Mouse (Mus musculus): ENCODE data around the gene Adi1. TPM values are rescaled to one million over a fixed set of nuclear protein-coding genes. Genes with fewer than 3 reads are reported as not detected.

The Adi1 gene
- polyA plus RNA-seq, 1 experiment from 2014 or later = 104 TPM

GRCm38 (mm10) chr12:28666734-28667133, 8.3 kb upstream of the Adi1 start:
- H3K36me3 ChIP-seq (replicated peaks; ENCODE audit: insufficient read depth, low read length) = no peaks in the 10 kb centered on the region
- H3K27ac ChIP-seq (ENCODE audit: low read depth) = no peak overlapping the region
- H3K4me2 ChIP-seq (ENCODE audit: low read depth, low read length) = 0 out of 2 replicates have a peak overlapping the region, but pooled peaks have one; percentile 2
- no peak for TF ChIP-seq EP300 (IDR thresholded peaks at IDR 0.05; ENCODE audit: low read depth)
- TF ChIP-seq CTCF (IDR thresholded peaks at IDR 0.05; ENCODE audit: low read depth) = no peak
- H3K4me3 ChIP-seq (ENCODE audit: low read depth, low read length) = no peak overlapping the region
- ATAC-seq (peak; percentile 79), DNase-seq (no peak)
- no peaks in the 10 kb centered on the region for H3K9me3 ChIP-seq (ENCODE audit: low read length)
- H3K9ac ChIP-seq (replicated peaks) = no peak overlapping the region
- H3K4me1 ChIP-seq (ENCODE audit: insufficient read depth) = peaks cover 19% of the 10 kb centered on the region
- no peaks in the 10 kb centered on the region for H3K27me3 ChIP-seq (ENCODE audit: insufficient read depth, low read length)
- WGBS (ENCODE audit: insufficient replicate concordance) = 52% methylated on average over 4 of the region's 4 CpGs

DNA sequence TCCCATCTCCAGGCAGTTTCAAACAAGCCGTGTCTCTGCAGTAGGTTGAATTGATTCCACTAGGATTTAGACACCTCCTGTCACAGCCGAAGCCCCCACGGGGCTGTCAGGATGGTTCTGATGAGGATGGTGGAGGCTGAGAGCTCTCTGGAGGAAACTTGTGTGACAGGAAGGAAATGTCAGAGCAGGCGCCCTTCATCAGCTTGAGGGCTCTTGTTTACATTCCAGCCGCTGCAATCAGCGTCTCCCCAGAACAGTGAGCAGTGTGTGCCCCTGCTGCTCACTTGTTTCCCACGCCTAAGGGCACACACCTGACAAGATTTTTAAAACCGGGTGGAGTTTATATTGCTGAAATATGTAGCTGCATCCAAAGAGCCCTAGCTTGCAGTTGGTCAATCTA, 7.7 kb upstream of the Adi1 start:
- no peak overlapping the region for H3K9ac ChIP-seq (replicated peaks)
- DNase-seq (no peak), ATAC-seq (no peak)
- H3K4me1 ChIP-seq (ENCODE audit: insufficient read depth) = peaks cover 19% of the 10 kb centered on the region
- TF ChIP-seq EP300 (IDR thresholded peaks at IDR 0.05; ENCODE audit: low read depth) (no peak), CTCF (IDR thresholded peaks at IDR 0.05; ENCODE audit: low read depth) (no peak)
- no peak overlapping the region for H3K4me3 ChIP-seq (ENCODE audit: low read depth, low read length)
- no peaks in the 10 kb centered on the region for H3K27me3 ChIP-seq (ENCODE audit: insufficient read depth, low read length)
- H3K9me3 ChIP-seq (ENCODE audit: low read length) = no peaks in the 10 kb centered on the region
- WGBS (ENCODE audit: insufficient replicate concordance) = 16% methylated on average over 8 of the region's 8 CpGs
- no peaks in the 10 kb centered on the region for H3K36me3 ChIP-seq (replicated peaks; ENCODE audit: insufficient read depth, low read length)
- 0 out of 2 replicates have a peak overlapping the region, but pooled peaks have one; percentile 2 for H3K4me2 ChIP-seq (ENCODE audit: low read depth, low read length)
- H3K27ac ChIP-seq (ENCODE audit: low read depth) = no peak overlapping the region

DNA sequence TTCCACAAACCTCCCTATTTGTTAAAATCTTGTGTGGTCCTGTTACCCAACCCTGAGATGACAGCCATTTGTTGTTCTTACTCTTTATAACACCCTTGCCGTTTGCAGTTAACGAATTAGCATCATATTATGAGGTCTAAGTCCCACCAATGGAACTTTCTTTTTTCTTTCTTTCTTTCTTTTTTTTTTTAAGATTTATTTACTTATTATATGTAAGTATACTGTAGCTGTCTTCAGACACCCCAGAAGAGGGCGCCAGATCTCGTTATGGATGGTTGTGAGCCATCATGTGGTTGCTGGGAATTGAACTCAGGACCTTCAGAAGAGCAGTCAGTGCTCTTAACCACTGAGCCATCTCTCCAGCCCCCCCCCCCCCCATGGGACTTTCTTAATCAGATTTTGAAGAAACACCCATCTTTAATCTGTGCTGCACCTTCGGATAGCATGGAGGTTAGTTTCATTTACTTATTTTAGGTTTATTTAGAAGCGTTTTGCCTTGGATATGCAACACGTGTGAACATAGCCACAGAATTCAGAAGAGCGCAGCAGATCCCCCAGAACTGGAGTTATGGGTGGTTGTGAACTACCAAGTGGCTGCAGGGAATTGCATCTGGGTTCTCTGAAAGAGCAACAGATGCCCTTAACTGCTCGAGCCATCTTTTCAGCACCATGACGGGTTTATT, 852 bp upstream of the Adi1 start:
- Histone ChIP-seq H3K9ac (replicated peaks) (no peak overlapping the region), H3K4me3 (ENCODE audit: low read depth, low read length) (no peak overlapping the region), H3K36me3 (replicated peaks; ENCODE audit: insufficient read depth, low read length) (peaks cover 3% of the 10 kb centered on the region; the same call in 1 of the 2 replicates), H3K4me1 (ENCODE audit: insufficient read depth) (peaks cover 13% of the 10 kb centered on the region), H3K27me3 (ENCODE audit: insufficient read depth, low read length) (no peaks in the 10 kb centered on the region), H3K4me2 (ENCODE audit: low read depth, low read length) (peak overlapping the region; percentile 87; the same call in 1 of the 2 replicates), H3K9me3 (ENCODE audit: low read length) (no peaks in the 10 kb centered on the region), H3K27ac (ENCODE audit: low read depth) (no peak overlapping the region)
- ATAC-seq = no peak
- TF ChIP-seq CTCF (IDR thresholded peaks at IDR 0.05; ENCODE audit: low read depth) = peak; percentile 29; the same call in 1 of the 2 replicates
- no peak for TF ChIP-seq EP300 (IDR thresholded peaks at IDR 0.05; ENCODE audit: low read depth)
- WGBS (ENCODE audit: insufficient replicate concordance) = 82% methylated on average over 10 of the region's 10 CpGs
- no peak for DNase-seq

DNA sequence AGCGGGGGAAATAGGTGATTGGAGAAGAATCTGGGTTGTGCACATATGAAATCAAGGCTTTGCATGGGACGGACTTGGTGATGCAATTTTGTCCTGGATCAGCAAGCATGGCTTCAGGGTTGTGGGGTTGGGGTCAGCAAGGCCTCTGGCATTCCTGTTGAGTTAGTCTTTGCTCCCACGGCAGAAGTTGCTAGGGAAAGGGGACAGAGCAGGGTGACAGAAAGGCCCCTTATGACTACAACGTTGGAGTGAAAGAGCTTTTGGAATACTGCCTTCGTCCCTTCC, 836 bp downstream of the Adi1 start:
- Histone ChIP-seq H3K4me2 (ENCODE audit: low read depth, low read length) (peak overlapping the region; percentile 87), H3K9me3 (ENCODE audit: low read length) (no peaks in the 10 kb centered on the region), H3K9ac (replicated peaks) (peak overlapping the region; percentile 74), H3K27me3 (ENCODE audit: insufficient read depth, low read length) (no peaks in the 10 kb centered on the region), H3K27ac (ENCODE audit: low read depth) (peak overlapping the region; percentile 95), H3K4me1 (ENCODE audit: insufficient read depth) (peaks cover 13% of the 10 kb centered on the region), H3K36me3 (replicated peaks; ENCODE audit: insufficient read depth, low read length) (peaks cover 3% of the 10 kb centered on the region; the same call in 1 of the 2 replicates), H3K4me3 (ENCODE audit: low read depth, low read length) (peak overlapping the region; percentile 84)
- WGBS (ENCODE audit: insufficient replicate concordance) = 39% methylated on average over 5 of the region's 5 CpGs
- TF ChIP-seq EP300 (IDR thresholded peaks at IDR 0.05; ENCODE audit: low read depth) (no peak), CTCF (IDR thresholded peaks at IDR 0.05; ENCODE audit: low read depth) (no peak)
- DNase-seq = peak; percentile 26
- peak; percentile 51 for ATAC-seq

GRCm38 (mm10) chr12:28684674-28685073, 9.6 kb downstream of the Adi1 start:
- no peak for DNase-seq
- H3K27me3 ChIP-seq (ENCODE audit: insufficient read depth, low read length) = no peaks in the 10 kb centered on the region
- no peaks in the 10 kb centered on the region; the same call in none of the 2 replicates for H3K36me3 ChIP-seq (replicated peaks; ENCODE audit: insufficient read depth, low read length)
- no peak for TF ChIP-seq CTCF (IDR thresholded peaks at IDR 0.05; ENCODE audit: low read depth)
- no peak for TF ChIP-seq EP300 (IDR thresholded peaks at IDR 0.05; ENCODE audit: low read depth)
- H3K27ac ChIP-seq (ENCODE audit: low read depth) = 0 out of 2 replicates have a peak overlapping the region, but pooled peaks have one; percentile 35
- WGBS (ENCODE audit: insufficient replicate concordance) = 88% methylated on average over 1 of the region's 1 CpGs
- H3K4me2 ChIP-seq (ENCODE audit: low read depth, low read length) = no peak overlapping the region
- ATAC-seq = no peak
- no peak overlapping the region for H3K9ac ChIP-seq (replicated peaks)
- peaks cover 10% of the 10 kb centered on the region for H3K4me1 ChIP-seq (ENCODE audit: insufficient read depth)
- no peak overlapping the region for H3K4me3 ChIP-seq (ENCODE audit: low read depth, low read length)
- H3K9me3 ChIP-seq (ENCODE audit: low read length) = no peaks in the 10 kb centered on the region

GRCm38 (mm10) chr12:28685771-28686170, 10.7 kb downstream of the Adi1 start:
- peak; percentile 67 for ATAC-seq
- peaks cover 10% of the 10 kb centered on the region for H3K4me1 ChIP-seq (ENCODE audit: insufficient read depth)
- H3K4me2 ChIP-seq (ENCODE audit: low read depth, low read length) = 0 out of 2 replicates have a peak overlapping the region, but pooled peaks have one; percentile 15
- no peak for DNase-seq
- peak overlapping the region; percentile 67 for H3K27ac ChIP-seq (ENCODE audit: low read depth)
- peaks cover 7% of the 10 kb centered on the region for H3K36me3 ChIP-seq (replicated peaks; ENCODE audit: insufficient read depth, low read length)
- no peak overlapping the region for H3K9ac ChIP-seq (replicated peaks)
- no peaks in the 10 kb centered on the region for H3K27me3 ChIP-seq (ENCODE audit: insufficient read depth, low read length)
- WGBS (ENCODE audit: insufficient replicate concordance) = 54% methylated on average over 3 of the region's 3 CpGs
- H3K9me3 ChIP-seq (ENCODE audit: low read length) = no peaks in the 10 kb centered on the region
- TF ChIP-seq EP300 (IDR thresholded peaks at IDR 0.05; ENCODE audit: low read depth) (no peak), CTCF (IDR thresholded peaks at IDR 0.05; ENCODE audit: low read depth) (no peak)
- H3K4me3 ChIP-seq (ENCODE audit: low read depth, low read length) = no peak overlapping the region

Measured in liver, postnatal 0 days (tissue).